Mouse (Mus musculus): ENCODE measurements at regions not wholly inside any gene's neighbourhood (a gene's known extent, or its start where the extent isn't known, plus 50 kb on each side); places are given as distances from the start of the nearest gene placed in this dataset.

DNA sequence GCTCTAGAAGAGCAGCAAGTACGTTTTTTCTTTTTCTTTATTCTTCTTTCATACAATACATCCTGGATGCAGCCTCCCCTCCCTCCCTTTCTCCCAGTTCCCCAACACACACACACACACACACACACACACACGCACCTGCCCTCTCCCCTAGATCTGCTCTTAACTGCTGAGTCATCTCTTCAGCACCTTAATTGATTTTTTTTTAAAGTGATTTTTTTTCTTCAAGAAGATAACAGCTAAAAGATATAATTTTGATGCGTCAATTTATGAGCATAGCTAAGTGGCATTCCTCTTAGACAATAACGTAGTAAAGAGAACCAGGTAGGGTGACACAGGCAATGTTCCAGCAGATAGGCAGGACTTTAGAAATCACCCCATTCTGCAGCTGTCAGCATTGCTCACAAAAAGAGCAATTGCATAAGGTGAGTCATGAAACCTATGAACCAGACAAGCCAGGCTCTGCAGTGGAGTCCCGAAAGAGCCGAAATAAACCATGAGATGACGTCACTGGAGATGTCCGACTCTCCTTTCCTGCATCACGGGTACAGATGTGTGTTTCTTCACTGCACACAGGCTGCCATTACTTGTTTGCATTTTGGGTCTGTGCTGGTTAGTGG, 63.9 kb upstream of the Tnrc6a start:
- DNase-seq: no peak

DNA sequence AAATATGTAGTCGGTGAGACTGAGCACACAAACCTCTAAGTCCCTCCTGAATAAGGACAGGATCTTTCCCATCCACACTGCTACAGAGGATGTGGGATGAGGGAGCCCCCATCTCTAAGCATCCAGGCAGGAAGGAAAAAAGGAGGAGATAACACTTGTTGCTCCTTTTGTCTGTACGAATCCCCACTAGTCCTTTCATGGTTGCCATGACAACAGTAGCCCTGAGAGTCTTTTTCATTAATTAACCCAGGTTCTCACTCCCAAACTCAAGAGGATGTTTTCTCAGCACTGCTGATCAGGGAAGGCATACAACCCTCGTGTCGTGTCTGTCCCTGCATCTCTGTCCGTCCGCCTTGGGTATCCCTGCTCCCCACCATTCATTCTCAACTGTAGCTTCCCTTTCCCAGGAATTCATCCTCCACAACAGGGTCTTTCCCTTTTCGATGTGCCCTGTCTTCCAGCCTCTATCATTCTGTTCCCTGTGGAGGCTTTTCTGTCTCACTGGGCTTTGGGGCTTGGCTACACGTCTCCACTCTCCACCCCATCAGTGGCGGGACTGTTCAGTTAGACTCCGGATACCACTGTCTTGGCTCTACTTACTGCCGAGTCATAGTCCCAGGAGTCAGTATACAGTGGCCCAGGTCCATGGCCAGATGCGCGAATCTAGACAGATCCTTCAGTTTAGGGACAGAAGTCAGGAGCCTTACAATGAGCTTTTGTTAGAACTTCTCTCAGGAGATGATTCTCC, 60.2 kb upstream of the Tnrc6a start:
- no peak for DNase-seq

DNA sequence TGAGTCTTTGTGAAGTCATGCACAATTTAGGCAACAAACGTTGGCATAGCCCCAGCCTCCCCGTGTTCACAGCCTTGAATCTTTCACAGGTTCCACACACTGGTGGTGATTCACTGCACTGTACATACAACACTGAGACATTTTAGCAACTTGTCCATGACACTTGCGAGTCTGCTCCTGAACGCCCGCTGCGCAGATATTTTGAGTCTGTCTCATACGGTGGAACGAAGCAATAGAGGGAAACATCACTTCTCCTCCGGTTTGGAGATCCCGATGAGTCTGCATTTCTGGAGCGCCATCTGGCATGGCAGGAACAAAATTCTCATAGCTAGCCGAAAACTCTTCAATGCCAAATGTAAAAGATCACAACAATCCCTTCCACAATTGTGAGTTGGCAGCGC, 57.7 kb upstream of the Tnrc6a start:
- DNase-seq: peak; percentile 66

DNA sequence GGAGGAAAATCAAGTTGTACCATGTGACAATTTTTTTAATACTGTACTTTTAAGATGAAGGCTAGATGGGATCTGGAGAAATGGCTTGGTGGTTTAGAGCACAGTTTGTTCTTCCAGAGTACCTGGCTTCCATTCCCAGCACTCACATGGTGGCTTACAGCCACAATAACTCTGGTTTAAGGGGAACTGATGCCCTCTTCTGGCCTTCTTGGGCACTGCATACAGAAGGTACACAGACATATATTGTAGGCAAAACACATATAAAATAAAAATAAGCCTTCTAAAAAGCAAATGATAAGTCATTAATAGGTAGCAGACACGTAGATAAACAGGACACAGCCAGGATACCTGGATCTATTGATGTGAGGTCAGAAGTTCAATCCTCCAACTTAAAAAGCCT, 56.3 kb upstream of the Tnrc6a start:
- DNase-seq: no peak

DNA sequence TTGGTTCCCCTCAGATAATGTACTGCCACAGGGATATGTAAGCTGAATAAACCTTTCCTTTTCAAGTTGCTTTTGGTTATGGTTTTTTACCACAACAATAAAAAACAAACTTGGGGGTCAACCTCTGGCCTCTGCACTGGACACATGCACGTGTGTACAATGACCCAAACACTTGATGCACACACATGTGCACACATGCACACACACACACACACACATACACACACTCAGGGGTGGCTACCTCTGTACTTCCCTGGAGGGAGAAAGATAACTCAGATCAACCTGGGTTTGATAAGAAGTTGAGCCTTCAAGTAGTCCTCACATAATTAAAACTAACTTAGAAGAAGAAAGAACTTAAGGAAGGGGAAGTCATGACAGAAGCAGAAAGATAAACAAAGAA, 55.4 kb upstream of the Tnrc6a start:
- no peak for DNase-seq

DNA sequence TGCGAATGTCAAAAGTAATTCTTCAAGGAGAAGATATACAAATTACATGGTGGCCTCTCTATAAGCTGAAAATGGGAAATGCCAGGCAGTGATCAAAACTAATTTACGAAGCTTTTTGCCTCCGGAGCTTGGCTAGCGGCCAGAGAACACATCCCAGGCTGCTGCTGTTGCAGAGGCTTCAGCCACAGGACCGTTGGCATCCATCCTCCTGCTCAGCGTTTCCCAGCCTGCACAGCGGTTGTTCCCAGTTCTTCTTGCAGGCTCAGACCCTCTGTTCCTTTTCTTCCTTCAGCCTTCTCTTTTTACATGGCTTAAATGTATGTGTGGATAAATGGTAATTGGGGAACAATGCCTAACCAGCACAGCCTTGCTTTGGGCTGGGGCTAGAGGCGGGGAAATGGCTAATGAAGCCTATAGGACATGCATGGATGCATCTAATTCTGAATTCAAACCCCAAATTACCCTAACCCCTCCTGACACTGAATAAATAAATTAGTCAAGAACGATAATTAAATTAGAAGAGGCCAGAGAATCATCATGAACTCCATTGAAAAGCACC, 54.9 kb upstream of the Tnrc6a start:
- no peak for DNase-seq

DNA sequence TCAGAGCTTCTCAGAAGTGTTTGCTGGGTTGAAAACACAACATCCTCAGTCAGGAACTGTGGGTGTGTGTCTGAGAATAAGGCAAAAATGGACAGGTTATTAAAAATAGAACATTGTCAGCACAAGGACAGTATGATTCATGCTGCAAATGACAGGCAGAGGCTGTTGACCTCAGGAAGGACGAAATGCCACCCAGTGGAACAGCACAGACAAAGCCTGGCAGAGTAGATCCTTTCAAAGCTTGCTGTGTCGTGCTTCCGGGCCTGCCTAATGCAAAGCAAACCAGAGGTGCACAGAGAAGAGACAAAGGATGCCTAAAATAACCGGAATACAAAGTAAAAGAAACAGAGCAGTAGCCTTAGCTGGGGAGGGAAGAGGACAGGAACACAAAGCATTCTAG, 54.4 kb upstream of the Tnrc6a start:
- DNase-seq: no peak

DNA sequence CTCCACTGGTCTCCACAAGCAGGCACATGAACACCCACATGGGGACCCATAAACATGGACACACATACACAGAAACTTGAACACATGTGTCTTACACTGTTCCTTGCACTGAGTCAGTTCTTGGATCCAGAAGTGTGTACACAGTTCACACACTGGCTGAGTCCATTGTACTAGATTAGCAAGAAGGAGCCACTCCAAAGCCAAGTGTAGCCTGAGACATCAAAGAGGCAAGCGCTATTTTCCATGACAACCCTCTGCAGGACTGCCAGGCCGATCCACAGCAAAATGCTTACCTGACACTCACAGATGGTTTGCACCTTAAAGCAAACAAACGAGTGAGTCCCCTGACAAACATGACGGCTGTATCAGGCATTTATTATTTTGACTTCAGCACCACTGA, 52.8 kb upstream of the Tnrc6a start:
- DNase-seq: no peak
